Mouse (Mus musculus) E14TG2a.4 (cell line): ENCODE measurements around the gene Ak2.

Experiments used
- CTCF ChIP-seq: conservative IDR thresholded peaks from 2 replicates; pipeline ENCODE4 v1.5.1; 2014; ENCODE audit warnings: low read length
- NANOG ChIP-seq: IDR thresholded peaks from 2 replicates; pipeline ENCODE4 v1.6.1; 2014; ENCODE audit warnings: borderline replicate concordance, low read length, mixed read lengths

DNA sequence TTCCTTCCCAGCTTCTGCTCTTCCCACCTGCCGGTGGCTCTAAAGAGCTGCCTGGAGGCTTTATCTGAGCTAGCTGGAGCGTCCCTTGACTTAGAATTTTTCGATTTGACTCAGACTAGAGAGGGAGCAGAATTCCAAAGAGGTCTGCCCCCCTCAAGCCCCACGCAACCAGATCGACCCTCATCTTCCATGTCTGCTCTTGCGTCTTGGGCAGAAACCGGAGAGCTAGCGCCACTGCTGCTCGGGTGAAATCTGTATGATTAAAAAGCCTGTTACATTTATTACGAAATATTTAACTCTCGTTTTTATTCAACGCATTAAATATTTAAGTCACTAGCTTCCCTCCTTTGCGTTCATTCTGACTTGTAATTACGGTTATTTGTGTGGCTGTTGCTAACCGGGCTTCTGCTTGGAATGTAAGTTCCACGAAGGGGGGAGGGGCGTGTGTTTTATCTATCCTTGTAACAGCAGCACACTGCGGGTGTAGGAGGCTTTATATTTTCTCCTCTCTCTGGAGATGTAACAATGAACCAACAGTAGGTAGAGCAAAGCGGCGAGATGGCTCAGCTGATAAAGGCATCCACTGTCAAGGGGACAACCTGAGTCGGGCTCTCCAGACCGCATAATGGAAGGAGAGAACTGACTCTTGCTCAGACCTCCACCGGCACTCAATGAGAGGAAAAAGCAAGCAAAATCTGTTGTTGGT is 57.7 kb downstream of the Ak2 start:
- TF ChIP-seq CTCF = no peak
- no peak for TF ChIP-seq NANOG
